Mouse (Mus musculus): Measurements from ENCODE around the gene Gsap. TPM values are rescaled to one million over a fixed set of nuclear protein-coding genes. Genes with fewer than 3 reads are reported as not detected.

Gene Gsap
- polyA plus RNA-seq, 1 experiment from 2014 or later = 1.7 TPM

DNA sequence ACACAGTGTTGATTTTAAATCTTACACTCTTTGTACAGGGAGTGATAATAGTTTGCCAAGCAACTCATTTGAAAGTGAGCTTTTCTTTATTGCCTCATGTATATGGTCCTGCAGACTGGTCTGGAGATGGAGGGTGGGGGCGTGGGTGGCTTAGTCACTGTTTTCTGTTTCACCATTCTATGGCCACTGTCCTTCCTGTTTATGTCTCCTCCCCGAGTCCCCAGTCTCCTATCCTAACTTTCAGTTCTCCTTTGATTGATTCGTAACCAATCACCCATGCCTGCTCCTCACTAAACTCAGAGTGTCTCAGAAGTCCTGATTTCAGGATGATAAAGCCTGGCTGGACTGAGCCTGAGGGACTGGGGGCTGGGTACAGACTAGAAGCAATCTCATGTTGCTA is 2.4 kb downstream of the Gsap start:
- 0 out of 2 replicates have a peak, but pooled peaks cover 3% of the 10 kb centered on the region for H3K9me3 ChIP-seq (replicated peaks; ENCODE audit: control insufficient read depth, low read length)
- no peak overlapping the region for H3K4me2 ChIP-seq (ENCODE audit: low read depth, low read length)
- no peak overlapping the region for H3K4me3 ChIP-seq (ENCODE audit: low read depth, low read length)
- H3K4me1 ChIP-seq (ENCODE audit: control insufficient read depth, insufficient read depth, low read length) = no peaks in the 10 kb centered on the region
- WGBS = 42% methylated on average over 3 of the region's 3 CpGs
- DNase-seq (ENCODE audit: low spot score) = no peak
- no peaks in the 10 kb centered on the region for H3K27me3 ChIP-seq (ENCODE audit: control insufficient read depth, insufficient read depth, low read length)
- H3K36me3 ChIP-seq (replicated peaks; ENCODE audit: control insufficient read depth, insufficient read depth, low read depth, low read length) = no peaks in the 10 kb centered on the region
- no peak for ATAC-seq (replicated peaks; ENCODE audit: insufficient number of reproducible peaks, low FRiP score, low TSS enrichment, low read depth)
- no peak overlapping the region for H3K9ac ChIP-seq (replicated peaks; ENCODE audit: low read length)
- no peak overlapping the region for H3K27ac ChIP-seq (replicated peaks; ENCODE audit: low read depth, low read length)

DNA sequence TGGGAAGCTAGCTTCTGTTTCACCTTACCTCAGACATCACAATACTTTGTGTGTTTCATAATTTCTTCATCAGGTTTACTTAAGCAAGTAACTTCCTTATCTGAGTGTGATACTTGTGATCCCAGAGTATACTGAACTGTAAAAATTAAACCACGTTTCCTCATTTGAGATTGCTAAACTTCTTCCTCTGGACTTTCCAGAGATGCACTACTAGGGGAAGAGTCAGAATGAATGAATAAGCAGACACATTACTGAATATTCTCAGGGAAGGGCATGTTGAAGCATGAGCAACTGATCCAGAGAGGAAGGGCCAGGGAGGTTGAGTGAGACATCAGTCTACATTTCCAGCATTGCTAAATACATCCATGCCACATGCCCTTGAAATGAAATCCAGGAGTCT is 3.0 kb downstream of the Gsap start:
- H3K27me3 ChIP-seq (ENCODE audit: control insufficient read depth, insufficient read depth, low read length) = no peaks in the 10 kb centered on the region
- H3K4me3 ChIP-seq (ENCODE audit: low read depth, low read length) = no peak overlapping the region
- WGBS = 83% methylated on average over 1 of the region's 1 CpGs
- H3K27ac ChIP-seq (replicated peaks; ENCODE audit: low read depth, low read length) = no peak overlapping the region
- H3K4me2 ChIP-seq (ENCODE audit: low read depth, low read length) = no peak overlapping the region
- no peaks in the 10 kb centered on the region for H3K36me3 ChIP-seq (replicated peaks; ENCODE audit: control insufficient read depth, insufficient read depth, low read depth, low read length)
- H3K9me3 ChIP-seq (replicated peaks; ENCODE audit: control insufficient read depth, low read length) = 0 out of 2 replicates have a peak, but pooled peaks cover 3% of the 10 kb centered on the region
- no peak overlapping the region for H3K9ac ChIP-seq (replicated peaks; ENCODE audit: low read length)
- DNase-seq (ENCODE audit: low spot score) (no peak), ATAC-seq (replicated peaks; ENCODE audit: insufficient number of reproducible peaks, low FRiP score, low TSS enrichment, low read depth) (no peak)
- H3K4me1 ChIP-seq (ENCODE audit: control insufficient read depth, insufficient read depth, low read length) = no peaks in the 10 kb centered on the region

DNA sequence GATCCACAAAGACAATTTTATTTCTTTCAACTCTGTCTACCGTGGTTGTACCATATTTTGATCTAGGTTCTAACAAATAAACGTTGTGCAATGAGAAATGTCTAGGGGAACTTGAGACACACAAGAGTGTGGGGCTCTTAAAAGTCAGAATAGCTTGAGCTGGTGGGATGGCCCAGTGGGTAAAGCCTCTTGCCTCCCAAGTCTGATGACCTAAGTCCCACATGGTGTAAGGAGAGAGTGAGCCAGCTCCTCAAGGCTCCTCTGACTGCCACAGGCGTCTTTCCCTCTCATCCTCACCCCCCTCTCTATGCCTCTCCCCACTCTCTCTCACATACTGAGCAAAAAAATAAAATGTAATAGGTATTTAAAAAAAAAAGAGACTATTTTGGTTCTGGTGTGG is 3.4 kb downstream of the Gsap start:
- DNase-seq (ENCODE audit: low spot score) (no peak), ATAC-seq (replicated peaks; ENCODE audit: insufficient number of reproducible peaks, low FRiP score, low TSS enrichment, low read depth) (no peak)
- Histone ChIP-seq H3K4me3 (ENCODE audit: low read depth, low read length) (no peak overlapping the region), H3K9me3 (replicated peaks; ENCODE audit: control insufficient read depth, low read length) (0 out of 2 replicates have a peak, but pooled peaks cover 3% of the 10 kb centered on the region), H3K36me3 (replicated peaks; ENCODE audit: control insufficient read depth, insufficient read depth, low read depth, low read length) (no peaks in the 10 kb centered on the region), H3K27me3 (ENCODE audit: control insufficient read depth, insufficient read depth, low read length) (no peaks in the 10 kb centered on the region), H3K4me2 (ENCODE audit: low read depth, low read length) (no peak overlapping the region), H3K27ac (replicated peaks; ENCODE audit: low read depth, low read length) (no peak overlapping the region), H3K4me1 (ENCODE audit: control insufficient read depth, insufficient read depth, low read length) (no peaks in the 10 kb centered on the region), H3K9ac (replicated peaks; ENCODE audit: low read length) (no peak overlapping the region)
- WGBS = 74% methylated on average over 3 of the region's 3 CpGs

DNA sequence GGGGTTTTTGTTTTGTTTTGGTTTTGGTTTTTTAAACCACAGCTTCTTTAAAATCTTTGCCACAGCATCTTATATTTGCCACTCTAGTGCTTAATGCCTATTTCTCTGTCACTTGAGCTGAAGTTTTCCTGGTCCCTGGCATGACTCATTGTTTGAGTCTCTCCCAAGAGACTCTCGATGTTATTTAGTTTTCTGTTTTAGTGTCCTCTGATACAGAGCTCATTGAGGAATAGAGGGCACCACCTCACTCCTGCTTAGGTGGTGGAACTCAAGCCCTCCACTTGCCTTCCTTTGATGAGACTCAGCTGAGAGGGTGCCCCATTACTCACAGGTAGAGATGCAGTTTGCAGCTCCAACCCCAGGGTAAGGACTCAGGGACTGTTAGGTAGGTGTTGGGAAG is 17.4 kb downstream of the Gsap start:
- no peak overlapping the region for H3K4me2 ChIP-seq (ENCODE audit: low read depth, low read length)
- H3K27ac ChIP-seq (replicated peaks; ENCODE audit: low read depth, low read length) = no peak overlapping the region
- no peaks in the 10 kb centered on the region for H3K4me1 ChIP-seq (ENCODE audit: control insufficient read depth, insufficient read depth, low read length)
- no peaks in the 10 kb centered on the region for H3K36me3 ChIP-seq (replicated peaks; ENCODE audit: control insufficient read depth, insufficient read depth, low read depth, low read length)
- ATAC-seq (replicated peaks; ENCODE audit: insufficient number of reproducible peaks, low FRiP score, low TSS enrichment, low read depth) (no peak), DNase-seq (ENCODE audit: low spot score) (no peak)
- H3K9ac ChIP-seq (replicated peaks; ENCODE audit: low read length) = no peak overlapping the region
- no peak overlapping the region for H3K4me3 ChIP-seq (ENCODE audit: low read depth, low read length)
- 84% methylated on average over 1 of the region's 1 CpGs for WGBS
- no peaks in the 10 kb centered on the region for H3K27me3 ChIP-seq (ENCODE audit: control insufficient read depth, insufficient read depth, low read length)
- H3K9me3 ChIP-seq (replicated peaks; ENCODE audit: control insufficient read depth, low read length) = no peaks in the 10 kb centered on the region

DNA sequence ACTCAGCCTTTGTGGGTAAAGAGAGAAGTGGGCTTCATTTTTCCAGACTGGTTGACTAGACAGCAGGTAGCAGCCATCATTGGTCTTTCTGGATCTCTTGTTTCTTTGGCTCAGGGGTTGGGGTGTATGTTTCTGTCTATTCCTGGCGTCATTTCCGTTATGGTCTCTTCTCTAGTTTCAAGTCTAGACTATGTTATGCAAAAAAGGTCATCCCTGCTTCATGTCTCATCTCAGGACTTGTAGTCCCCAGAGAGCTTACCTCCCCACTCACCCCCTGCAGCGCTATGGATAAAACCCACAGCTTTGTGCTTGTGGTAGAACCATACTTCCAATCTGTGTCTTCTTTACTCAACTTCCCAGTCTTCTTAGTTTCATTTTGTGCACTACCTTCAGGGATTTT is 18.1 kb downstream of the Gsap start:
- Histone ChIP-seq H3K27ac (replicated peaks; ENCODE audit: low read depth, low read length) (no peak overlapping the region), H3K4me1 (ENCODE audit: control insufficient read depth, insufficient read depth, low read length) (no peaks in the 10 kb centered on the region), H3K4me3 (ENCODE audit: low read depth, low read length) (no peak overlapping the region), H3K9ac (replicated peaks; ENCODE audit: low read length) (no peak overlapping the region), H3K36me3 (replicated peaks; ENCODE audit: control insufficient read depth, insufficient read depth, low read depth, low read length) (no peaks in the 10 kb centered on the region), H3K27me3 (ENCODE audit: control insufficient read depth, insufficient read depth, low read length) (no peaks in the 10 kb centered on the region), H3K4me2 (ENCODE audit: low read depth, low read length) (no peak overlapping the region), H3K9me3 (replicated peaks; ENCODE audit: control insufficient read depth, low read length) (no peaks in the 10 kb centered on the region)
- ATAC-seq (replicated peaks; ENCODE audit: insufficient number of reproducible peaks, low FRiP score, low TSS enrichment, low read depth) (no peak), DNase-seq (ENCODE audit: low spot score) (no peak)
- 92% methylated on average over 3 of the region's 3 CpGs for WGBS

DNA sequence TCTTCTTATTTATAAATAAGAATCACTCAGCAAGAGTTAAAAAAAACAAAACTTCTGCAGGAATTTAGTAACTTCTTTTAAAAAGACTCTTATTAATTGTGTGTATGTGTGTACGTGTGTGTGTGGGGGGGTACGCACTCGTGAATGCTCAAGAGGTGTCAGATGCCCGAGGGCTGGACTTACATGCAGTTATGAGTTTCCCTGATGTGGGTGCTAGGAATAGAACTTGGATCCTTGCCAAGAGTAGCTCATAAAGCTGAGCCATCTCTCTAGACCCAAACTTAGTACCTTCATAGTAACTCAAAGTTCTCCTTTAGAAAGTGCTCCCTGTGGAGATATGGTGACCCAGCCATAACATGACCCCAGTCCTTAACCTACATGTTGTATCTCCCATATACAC is 20.0 kb downstream of the Gsap start:
- no peak overlapping the region for H3K27ac ChIP-seq (replicated peaks; ENCODE audit: low read depth, low read length)
- H3K4me2 ChIP-seq (ENCODE audit: low read depth, low read length) = no peak overlapping the region
- H3K36me3 ChIP-seq (replicated peaks; ENCODE audit: control insufficient read depth, insufficient read depth, low read depth, low read length) = no peaks in the 10 kb centered on the region
- no peak overlapping the region for H3K9ac ChIP-seq (replicated peaks; ENCODE audit: low read length)
- DNase-seq (ENCODE audit: low spot score) = no peak
- no peak for ATAC-seq (replicated peaks; ENCODE audit: insufficient number of reproducible peaks, low FRiP score, low TSS enrichment, low read depth)
- H3K9me3 ChIP-seq (replicated peaks; ENCODE audit: control insufficient read depth, low read length) = no peaks in the 10 kb centered on the region
- 85% methylated on average over 4 of the region's 4 CpGs for WGBS
- H3K27me3 ChIP-seq (ENCODE audit: control insufficient read depth, insufficient read depth, low read length) = no peaks in the 10 kb centered on the region
- no peak overlapping the region for H3K4me3 ChIP-seq (ENCODE audit: low read depth, low read length)
- no peaks in the 10 kb centered on the region for H3K4me1 ChIP-seq (ENCODE audit: control insufficient read depth, insufficient read depth, low read length)

DNA sequence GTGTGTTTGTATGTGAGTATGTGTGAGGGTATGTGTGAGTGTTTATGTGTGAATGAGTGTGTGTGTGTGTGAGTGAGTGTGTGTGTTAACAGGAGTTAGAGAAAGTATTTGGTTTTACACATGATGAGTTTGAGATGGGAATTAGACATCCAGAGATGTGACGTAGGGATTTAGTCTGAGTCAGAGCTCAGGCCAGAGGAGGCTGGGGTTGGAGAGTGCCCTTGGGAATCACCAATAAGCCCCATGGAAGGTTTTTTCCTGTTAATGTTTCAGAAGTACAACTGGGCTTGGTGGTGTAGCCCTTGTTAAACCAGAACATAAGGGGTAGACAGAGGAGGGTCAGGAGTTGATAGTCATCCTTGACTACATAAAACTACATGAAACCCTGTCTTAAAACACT is 25.4 kb downstream of the Gsap start:
- H3K27me3 ChIP-seq (ENCODE audit: control insufficient read depth, insufficient read depth, low read length) = no peaks in the 10 kb centered on the region
- no peaks in the 10 kb centered on the region for H3K4me1 ChIP-seq (ENCODE audit: control insufficient read depth, insufficient read depth, low read length)
- H3K4me2 ChIP-seq (ENCODE audit: low read depth, low read length) = no peak overlapping the region
- 79% methylated on average over 1 of the region's 1 CpGs for WGBS
- DNase-seq (ENCODE audit: low spot score) = no peak
- no peak overlapping the region for H3K27ac ChIP-seq (replicated peaks; ENCODE audit: low read depth, low read length)
- H3K9me3 ChIP-seq (replicated peaks; ENCODE audit: control insufficient read depth, low read length) = no peaks in the 10 kb centered on the region
- no peak overlapping the region for H3K9ac ChIP-seq (replicated peaks; ENCODE audit: low read length)
- no peak for ATAC-seq (replicated peaks; ENCODE audit: insufficient number of reproducible peaks, low FRiP score, low TSS enrichment, low read depth)
- H3K36me3 ChIP-seq (replicated peaks; ENCODE audit: control insufficient read depth, insufficient read depth, low read depth, low read length) = no peaks in the 10 kb centered on the region
- H3K4me3 ChIP-seq (ENCODE audit: low read depth, low read length) = no peak overlapping the region

DNA sequence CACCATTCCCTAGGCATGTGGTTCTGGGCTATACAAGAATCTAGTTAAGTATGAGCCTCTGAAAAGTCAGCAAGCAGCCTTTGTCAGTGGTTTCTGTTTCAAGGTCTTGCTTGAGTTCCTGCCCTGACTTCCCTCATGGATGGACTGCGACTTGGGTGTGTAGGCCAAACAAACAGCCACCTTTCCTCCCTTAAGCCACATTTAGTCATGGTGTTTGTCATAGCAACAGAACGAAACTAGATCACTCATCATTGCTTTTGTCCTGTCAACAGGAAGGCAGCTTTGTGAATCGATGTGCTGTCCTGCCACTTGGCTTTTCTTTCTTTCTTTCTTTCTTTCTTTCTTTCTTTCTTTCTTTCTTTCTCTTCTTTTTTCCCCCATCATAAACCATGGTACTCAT is 26.9 kb downstream of the Gsap start:
- no peak overlapping the region for H3K4me2 ChIP-seq (ENCODE audit: low read depth, low read length)

More for the DNA sequence above, 26.9 kb downstream of the Gsap start:
- DNase-seq (ENCODE audit: low spot score) (no peak), ATAC-seq (replicated peaks; ENCODE audit: insufficient number of reproducible peaks, low FRiP score, low TSS enrichment, low read depth) (no peak)
- Histone ChIP-seq H3K4me1 (ENCODE audit: control insufficient read depth, insufficient read depth, low read length) (no peaks in the 10 kb centered on the region), H3K27ac (replicated peaks; ENCODE audit: low read depth, low read length) (no peak overlapping the region), H3K27me3 (ENCODE audit: control insufficient read depth, insufficient read depth, low read length) (no peaks in the 10 kb centered on the region), H3K9ac (replicated peaks; ENCODE audit: low read length) (no peak overlapping the region), H3K36me3 (replicated peaks; ENCODE audit: control insufficient read depth, insufficient read depth, low read depth, low read length) (no peaks in the 10 kb centered on the region), H3K9me3 (replicated peaks; ENCODE audit: control insufficient read depth, low read length) (no peaks in the 10 kb centered on the region), H3K4me3 (ENCODE audit: low read depth, low read length) (no peak overlapping the region)
- WGBS = 88% methylated on average over 3 of the region's 3 CpGs
